Mouse (Mus musculus): ENCODE results near the gene Plcb2.

Plcb2 gene

DNA sequence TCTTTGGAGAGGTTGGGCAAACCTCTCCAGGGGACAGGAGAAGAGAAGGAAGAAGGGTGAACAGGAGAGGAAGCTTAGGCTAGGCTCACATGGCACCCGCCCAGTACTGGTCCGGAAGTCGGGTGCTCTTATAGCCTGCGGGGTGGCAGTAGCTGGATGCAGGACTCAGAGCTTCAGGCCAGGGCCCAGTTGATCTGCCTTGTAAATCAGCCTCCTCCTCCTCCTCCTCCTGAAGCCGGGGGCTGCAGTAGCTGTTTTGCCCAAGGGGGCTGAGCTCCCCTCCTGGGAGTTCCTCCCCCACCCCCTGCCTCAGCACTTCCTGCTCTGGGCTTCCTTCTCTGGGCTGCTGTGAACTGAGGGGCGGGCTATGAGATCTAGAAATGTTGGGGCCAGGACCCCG, at the start of gene Plcb2:
Gene Plcb2, minus strand, starts transcription at position 102 of the 400 bp plus-strand sequence.
- DNase-seq (ENCODE audit: low spot score in 2 of 2), result no peak

DNA sequence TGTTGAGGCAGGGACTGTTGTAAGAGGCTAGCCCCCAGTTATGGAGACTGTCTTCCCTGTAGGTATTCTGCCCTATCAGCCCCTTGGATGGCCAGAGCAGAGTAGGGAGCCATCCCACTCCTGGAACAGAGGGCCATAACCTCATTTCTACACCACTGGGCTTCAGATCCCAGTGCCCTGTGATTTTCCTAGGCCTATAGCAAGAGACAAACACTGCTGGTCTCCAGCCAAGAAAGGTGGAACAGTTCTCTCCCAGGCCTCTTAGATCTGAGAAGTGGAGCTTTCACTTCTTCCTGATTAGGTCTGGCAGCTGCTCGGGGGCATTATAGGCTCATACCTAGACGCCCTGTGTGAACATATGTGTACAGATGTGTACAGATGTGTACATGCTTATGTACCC, 48.1 kb upstream of the Plcb2 start:
- no peak for DNase-seq (ENCODE audit: low spot score in 2 of 2)

DNA sequence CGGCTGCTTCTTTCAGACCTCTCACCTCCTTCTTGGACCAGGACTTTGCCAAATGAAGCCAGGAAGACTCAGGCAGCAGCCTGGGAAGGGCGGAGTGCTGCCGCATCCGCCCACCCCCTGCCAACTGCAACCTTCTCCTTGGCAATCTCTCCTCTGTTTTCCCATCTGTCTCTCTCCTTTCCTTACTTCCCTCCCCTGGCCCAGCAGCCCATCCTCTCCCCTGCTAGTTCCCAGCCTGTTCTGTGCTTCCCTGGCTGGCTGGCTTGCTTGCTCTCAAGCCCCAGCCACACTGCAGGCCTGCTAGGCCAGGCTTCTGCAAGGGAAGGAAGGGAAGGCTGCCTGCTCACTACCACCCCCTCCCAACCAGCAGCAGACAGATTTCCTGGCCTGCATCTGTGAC, 47.6 kb upstream of the Plcb2 start:
- peak; percentile 44 to 71 for DNase-seq (ENCODE audit: low spot score in 2 of 2)

DNA sequence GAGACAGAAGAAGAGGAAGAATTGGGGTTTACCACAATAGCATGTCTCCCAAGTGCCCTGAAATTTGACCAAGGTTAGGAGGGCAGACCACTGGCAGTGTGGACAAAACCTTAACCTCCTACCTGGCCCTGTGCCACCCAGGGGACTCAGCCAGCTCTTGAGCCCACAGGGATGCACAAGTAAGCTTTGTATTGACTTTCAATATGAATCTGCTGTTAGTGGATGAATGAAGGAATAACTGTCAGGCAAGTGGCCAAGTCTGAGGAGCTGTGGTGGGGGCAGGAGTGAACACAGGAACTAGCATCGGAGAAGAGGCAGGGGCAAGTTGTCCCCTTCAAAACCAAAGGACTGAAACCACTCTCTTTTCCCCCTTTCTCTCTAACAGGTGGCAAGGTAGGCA, 47.2 kb upstream of the Plcb2 start:
- DNase-seq (ENCODE audit: low spot score in 2 of 2), result no peak

DNA sequence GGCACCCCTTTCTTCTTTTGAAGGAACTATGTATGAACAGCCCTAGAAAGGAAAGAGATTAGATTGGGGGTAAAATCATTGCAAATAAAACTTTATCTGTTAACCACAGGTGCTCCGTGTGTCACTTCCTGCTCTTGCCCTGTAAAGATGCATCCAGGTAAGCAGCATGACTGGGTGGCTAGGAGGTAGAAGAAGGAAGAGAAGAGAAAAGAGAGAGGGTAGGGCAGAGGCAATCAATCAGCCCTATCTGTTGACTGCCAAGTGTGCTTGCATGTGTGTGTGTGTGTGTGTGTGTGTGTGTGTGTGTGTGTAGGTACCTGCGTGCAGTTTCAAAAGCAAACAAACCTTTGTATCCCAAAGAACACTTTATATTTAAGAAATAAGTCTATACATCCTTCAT, 46.3 kb upstream of the Plcb2 start:
- no peak for DNase-seq (ENCODE audit: low spot score in 2 of 2)

DNA sequence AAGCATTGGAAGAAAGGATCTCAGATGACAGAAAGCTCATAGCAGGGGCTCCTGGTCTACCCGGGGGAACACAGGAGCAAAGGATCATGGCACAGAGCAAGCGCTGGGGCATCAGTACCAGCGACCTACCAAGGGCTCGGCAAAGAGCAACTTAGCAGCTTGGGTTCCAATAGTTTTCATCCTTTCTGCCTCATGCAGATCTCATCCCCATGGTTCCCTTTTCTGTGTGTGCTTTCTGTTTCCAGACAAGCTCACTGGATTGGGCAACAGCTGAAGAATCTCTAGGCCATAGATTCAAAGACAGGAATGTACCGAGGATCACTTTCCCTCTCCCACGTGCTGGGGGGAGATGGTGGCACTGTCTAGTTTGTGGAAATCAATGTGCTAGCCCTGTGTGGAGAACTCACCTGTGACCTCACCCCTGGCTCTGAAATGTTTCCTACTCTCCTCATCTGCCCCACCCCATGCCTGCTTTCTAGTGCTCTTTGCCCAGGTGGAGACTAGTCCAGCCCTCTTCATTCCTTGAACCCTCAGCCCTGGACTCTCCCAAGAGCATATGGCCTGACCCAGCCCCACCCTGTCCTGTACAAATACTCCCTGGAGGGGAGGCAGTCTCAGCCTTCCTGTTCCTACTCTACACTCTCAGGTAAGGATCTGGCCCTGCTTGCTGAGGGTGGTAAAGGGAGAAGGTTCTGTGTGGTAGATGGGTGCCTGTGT, 44.1 kb upstream of the Plcb2 start, which contains the start of gene Phgr1:
Gene Phgr1, plus strand, starts transcription at position 612 of the 717 bp plus-strand sequence.
- DNase-seq (ENCODE audit: low spot score in 2 of 2), result no peak

DNA sequence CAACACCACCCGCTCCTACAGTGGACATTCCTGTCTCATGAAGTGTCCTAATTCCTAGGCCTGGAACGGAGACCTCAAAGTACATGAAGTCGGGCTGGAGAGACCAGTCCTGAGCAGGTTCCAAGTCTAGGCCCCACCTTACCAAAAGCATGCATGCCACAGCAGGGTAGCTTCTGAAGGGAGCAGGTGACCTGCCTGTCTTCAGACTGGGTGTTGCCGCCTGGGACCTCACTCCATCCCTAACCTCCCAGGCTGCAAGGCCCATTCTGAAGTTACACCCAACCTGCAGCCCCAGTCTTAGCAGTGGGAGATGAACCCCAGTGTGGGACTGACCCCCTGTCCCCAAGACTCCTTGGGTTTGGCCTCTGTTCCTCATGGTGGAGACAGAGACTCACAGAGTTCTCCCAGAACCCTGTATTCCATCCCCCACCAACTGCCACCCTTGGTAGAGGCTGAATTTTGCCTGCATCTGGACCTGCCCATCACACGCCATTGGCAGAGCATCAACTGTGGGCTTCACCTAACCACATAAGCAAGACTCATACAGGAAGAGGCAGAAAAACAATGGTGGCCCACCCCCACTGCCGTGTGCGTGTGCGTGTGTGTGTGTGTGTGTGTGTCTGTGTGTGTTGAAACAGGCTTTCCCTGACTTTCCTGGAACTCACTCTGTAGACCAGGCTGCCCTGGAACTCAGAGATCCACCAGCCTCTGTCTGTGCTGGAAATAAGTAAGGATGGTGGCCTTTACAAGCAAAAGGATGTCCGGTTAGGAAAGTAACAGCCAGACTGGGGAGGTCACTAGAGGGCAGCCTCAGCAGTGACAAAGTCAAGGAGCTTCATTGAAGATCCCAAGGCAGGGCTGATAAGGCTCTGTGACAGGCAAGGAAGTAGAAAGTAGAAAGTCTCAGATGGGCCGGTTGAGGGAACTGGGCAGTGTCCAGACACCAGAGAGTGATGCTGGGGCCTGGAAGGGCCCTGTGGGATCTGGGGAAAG, 38.1 kb upstream of the Plcb2 start:
- DNase-seq (ENCODE audit: low spot score in 2 of 2), result no peak

DNA sequence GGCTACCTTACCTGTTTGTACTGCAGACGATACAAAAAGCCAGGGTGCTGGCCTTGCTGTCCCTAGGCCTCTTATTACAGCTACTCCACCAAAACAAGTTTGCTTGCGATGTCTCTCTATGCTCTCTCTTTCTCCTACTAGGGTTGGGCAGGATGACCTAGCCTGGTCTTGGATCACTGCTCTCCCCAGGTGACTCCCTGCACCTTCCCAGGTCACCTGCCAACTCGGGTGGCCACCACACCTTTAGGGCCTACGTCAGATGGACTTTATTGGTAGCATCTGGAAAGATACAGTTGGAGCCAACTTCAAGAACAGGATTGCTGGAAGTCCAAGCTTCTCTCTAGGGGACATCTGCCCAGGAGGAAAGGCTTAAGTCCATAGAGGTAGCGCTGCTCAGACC, 36.6 kb upstream of the Plcb2 start:
- no peak for DNase-seq (ENCODE audit: low spot score in 2 of 2)

DNA sequence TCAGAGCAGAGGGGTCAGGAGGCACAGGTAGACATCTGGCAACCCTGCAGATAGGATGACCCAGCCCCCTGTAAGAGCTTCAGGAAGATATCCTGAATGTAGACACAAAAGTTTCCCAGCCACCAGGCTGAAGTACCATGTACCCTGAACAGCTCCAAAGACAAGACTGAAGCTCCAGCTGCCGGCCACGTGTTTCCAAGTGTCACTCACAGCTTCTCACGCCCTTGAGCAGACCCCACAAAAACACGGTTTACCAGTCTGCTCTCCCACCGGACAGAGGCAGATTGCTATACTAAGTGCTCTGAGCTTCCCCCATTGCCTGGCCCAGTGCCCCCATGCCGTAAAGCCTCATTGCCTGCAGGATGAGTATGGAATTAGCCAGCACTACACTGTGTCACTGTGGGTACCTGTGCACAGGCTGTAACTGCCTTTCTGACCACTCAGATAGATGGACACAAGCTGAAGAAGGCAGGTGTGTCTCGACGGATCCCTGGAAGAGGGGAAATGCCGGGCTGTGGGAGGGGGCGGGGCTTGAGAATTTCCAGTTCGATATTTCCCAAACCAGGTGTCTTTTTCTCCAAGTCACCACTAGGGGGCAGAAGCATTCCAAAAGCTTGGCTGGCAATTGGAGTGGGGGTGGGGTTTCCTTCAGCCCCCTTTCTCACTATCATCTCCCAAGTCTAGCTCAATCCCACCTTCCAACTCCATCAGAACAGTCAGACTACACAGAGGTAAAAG, 36.0 kb upstream of the Plcb2 start:
- peak; percentile 29 to 49 for DNase-seq (ENCODE audit: low spot score in 2 of 2)

DNA sequence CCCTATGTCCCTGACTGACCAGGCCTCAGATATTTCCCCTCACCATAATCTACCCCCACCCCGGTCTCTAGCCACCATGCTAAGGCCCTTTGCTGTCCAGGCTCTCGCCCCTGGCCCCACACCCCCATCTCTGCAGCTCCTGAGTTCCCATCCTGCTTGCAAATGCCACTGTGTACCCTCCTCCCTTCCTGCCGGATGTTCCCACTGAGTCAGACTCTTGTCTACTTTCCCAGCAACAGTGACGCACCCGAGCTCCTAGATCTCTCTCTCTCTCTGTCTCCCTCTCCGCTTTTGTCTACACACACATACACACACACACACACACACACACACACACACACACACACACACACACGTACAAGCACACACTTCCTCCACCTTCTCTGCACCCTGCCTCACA, 35.2 kb upstream of the Plcb2 start:
- DNase-seq (ENCODE audit: low spot score in 2 of 2), result peak in 1 of 2 experiments; percentile 50

DNA sequence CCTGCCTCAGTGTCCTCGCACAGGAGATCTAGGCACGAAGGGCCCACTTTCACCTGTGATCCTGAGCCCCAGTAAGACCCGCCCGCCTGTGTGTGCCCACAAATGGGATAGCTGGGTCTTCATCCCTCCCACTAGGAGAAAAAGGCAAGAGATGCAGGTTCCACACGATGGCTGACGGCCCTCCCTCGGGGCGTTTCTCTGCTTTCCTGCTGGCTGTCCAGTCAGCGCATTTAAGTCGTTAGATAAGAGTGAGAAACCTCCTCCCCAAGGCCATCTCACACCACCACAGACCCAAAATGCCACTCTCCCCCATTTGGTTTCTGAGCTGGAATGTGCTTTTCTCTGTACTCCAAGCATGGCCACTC, 34.5 kb upstream of the Plcb2 start:
- DNase-seq (ENCODE audit: low spot score in 2 of 2), result no peak

DNA sequence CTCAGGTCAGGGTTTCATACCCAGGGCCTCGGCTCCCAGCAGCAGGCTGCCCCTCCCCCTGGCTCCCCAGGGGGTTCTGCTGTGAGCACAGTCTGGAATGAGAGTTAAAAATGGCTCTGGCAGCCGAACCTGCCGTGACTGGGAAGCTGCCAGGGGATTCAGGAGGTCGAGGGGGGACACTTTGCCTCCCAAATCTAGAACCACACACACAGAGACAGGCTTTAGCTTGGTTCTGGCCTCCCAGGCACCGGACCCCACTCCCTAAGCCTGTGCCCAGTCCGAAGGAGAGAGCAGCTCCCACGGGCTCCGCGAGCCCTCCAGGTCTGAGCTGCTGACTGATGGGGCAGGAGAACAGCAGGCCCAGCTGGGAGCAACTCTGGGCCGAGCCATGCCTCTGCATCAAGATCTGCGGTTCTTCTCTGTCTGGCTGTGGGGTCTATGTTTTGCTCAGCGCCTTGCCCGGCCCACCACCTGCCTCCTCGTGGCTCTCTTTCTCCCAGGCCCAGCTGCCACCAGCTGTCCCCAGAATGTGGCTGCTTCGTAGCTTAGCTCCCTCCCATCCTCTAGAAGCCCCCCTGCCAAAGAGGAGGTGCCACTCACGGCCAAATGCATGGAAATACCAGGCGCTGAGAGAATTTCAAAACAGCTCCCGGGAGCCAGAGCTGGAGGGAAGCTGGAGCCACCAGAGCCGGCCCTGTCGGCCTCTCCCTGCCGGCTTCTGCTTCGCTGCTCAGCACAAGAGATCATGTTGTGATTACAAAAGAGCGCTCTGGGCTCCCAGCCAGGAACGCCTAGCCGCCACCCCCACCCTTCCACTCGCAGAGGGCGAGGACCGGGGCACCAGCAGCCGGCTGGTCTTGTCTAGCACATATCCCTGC, 33.9 kb upstream of the Plcb2 start, which contains the start of gene Ccdc9b:
Gene Ccdc9b, minus strand, starts transcription at position 756 of the 878 bp plus-strand sequence.
- peak; percentile 84 for DNase-seq (ENCODE audit: low spot score in 2 of 2)

DNA sequence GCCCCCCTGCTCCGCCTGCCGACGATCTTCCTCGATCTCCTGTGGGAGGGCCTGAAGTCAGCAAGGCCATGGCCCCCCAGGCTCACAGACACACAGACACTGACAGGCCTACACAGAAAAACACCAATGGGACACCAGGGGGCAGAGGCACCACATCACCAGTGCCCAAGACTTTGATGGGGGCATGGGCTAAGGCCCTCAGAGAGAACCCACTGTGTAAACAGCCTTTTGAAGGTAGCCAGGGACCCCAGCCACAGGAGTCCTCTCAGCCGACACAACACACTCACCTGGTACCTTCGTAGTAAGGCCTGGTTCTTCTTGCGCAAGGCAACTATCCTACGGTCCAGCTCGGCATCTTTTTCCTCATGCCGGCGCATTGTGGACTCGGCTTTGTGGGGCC, 33.1 kb upstream of the Plcb2 start:
- DNase-seq (ENCODE audit: low spot score in 2 of 2), result no peak

DNA sequence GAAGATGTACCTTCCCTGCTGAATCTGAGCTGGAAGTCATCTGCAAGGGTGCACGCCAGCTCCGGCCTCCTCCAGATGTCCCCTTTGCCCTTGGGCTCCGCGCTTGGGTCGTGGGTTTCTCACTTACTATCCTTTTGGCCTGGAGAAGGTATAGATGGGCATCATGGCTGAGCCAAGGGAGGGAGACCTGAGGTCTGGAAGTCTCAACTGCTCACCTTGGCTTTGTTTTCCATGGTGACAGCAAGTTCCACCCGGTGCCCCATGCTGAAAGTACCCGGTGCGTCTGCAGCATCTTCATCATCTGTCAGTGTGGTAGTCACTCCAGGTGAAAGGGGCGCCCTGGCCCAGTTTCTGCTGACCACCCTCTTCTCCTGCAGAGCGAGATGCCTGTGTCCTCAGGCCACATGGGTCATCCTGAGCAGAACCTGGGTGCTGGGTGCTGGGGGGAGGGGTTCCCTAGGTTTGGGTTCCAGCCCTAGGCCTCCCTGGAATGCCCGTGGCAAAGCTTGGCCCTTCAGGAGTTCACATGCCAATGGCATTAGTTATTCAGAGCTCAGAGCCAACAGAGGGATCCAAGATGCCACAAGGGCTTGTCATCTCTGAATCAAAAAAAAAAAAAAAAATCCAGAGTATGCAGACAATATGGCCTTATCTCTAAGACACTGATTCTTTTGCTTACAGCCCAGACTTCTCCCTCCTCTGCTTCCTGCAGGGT, 32.2 kb upstream of the Plcb2 start:
- DNase-seq (ENCODE audit: low spot score in 2 of 2), result no peak

DNA sequence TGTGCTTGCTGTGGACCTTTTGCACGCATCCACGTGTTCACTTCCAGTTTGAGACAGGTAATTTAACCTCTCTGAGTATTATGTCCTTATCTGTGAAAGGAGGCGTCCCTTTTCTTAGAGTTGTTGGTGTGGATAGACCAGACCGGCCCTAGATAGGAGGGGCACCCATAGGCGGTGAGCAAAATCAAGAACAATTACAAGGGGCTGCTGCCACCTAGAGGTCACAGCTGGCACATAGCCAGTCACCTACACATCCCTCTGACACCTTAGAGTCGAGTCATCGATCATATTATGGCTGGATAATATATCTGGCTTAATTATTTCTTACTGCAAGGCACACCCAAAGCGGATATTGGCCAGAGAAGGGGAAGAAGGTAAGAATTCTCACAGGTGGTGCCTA, 31.6 kb upstream of the Plcb2 start:
- DNase-seq (ENCODE audit: low spot score in 2 of 2), result peak in 1 of 2 experiments; percentile 55

DNA sequence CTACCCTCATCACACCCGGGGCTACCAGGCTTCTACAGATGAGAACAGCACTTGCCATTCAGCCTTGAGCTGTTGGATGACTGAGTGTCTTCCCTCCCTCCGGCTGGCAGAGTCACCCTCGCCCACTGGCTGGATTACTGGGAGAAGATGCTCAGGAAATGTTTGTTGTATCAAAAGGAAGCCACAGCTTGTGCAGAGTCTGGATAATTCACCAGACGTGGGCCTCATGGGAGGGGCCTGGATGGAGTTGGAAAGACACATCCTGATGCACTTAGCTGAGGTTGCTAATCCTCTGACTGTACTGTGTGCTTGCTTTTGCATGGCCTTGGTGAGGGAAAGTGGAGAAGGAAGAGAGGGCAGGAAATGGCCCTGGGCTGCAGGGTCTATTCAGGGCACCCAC, 27.9 kb upstream of the Plcb2 start:
- no peak for DNase-seq (ENCODE audit: low spot score in 2 of 2)

DNA sequence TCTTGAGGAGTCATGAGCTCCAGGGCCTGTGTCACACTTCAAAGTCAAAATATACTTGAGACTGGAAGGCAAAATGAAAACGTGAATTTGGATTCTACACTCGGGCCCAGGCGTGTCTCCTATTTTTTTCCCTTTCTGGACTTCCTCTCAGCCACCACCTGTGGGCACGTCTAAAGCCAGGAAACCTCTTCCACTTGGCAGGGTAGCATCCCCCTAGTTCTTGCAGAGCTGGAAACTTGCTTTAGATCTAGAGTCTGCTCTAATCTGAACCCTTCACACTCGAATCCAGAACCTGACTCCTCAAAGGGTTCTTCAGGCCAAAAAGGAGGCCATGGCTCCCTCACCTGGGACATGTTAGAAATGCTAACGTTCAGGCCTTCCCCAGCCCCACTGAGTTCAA, 27.2 kb upstream of the Plcb2 start:
- no peak for DNase-seq (ENCODE audit: low spot score in 2 of 2)

DNA sequence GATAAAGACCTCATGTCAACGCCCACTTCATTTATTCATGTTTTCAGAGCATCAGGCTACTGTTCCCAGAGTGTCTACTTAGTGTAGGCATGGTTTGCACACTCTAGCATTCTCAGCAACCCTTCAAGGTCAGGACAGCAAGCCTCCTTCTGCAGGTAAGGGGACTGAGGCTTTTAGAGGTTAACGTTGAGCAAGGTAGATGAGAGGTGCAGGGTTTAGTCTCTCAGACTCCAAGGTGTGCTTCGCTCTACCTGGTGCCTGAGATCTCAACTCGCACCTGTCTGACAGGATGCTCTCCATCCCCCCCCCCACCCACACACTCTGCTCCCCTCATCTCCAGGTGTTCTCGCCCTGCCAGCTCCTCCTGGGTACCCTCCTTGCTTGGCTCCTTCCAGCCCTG, 25.9 kb upstream of the Plcb2 start:
- no peak for DNase-seq (ENCODE audit: low spot score in 2 of 2)

DNA sequence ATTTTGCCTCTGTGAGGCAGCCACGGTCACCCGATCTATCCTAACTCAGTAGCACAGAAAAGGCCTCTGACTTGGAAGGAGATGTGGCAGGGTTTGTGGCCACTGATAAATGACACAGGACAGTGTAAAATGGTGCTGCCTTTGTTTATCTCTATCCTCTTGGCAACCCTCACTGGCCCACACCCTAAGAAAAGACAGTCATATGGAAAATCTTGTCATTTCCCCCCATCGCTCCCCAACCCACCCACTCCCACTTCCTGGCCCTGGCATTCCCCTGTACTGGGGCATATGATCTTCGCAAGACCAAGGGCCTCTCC, 24.5 kb upstream of the Plcb2 start:
- DNase-seq (ENCODE audit: low spot score in 2 of 2), result no peak
